Mouse (Mus musculus) heart, adult 2 months (tissue): ENCODE data around the gene Tgfb1. TPM values are rescaled to one million over a fixed set of nuclear protein-coding genes. Genes with fewer than 3 reads are reported as not detected.

Experiments used
- DNase-seq, 2 experiments: peaks; one replicate each; pipeline ENCODE4 v3.0.0; 2021
- H3K27ac ChIP-seq: fragments of 200-600 bp; 2 replicates; pipeline ENCODE4 v1.8.1; 2022
- H3K27me3 ChIP-seq: fragments of 200-500 bp; 2 replicates; pipeline ENCODE4 v1.6.1; 2012; ENCODE audit warnings: mild to moderate bottlenecking, low read length, inconsistent platforms, mixed read lengths; ENCODE audit not compliant: control insufficient read depth, insufficient read depth
- H3K36me3 ChIP-seq: fragments of 200-500 bp; 2 replicates; pipeline ENCODE4 v1.6.1; 2012; ENCODE audit warnings: low read length, inconsistent platforms; ENCODE audit not compliant: control insufficient read depth, insufficient read depth
- H3K4me1 ChIP-seq: fragments of 200-500 bp; 2 replicates; pipeline ENCODE4 v1.6.1; 2011; ENCODE audit warnings: low read length; ENCODE audit not compliant: control insufficient read depth, insufficient read depth
- H3K4me3 ChIP-seq: fragments of 200-600 bp; 2 replicates; pipeline ENCODE4 v1.8.1; 2022
- H3K79me2 ChIP-seq: fragments of 200-500 bp; replicated peaks from 2 replicates; pipeline ENCODE4 v1.6.1; 2012; ENCODE audit warnings: mild to moderate bottlenecking, inconsistent platforms, low read length, moderate library complexity, mixed read lengths; ENCODE audit not compliant: control insufficient read depth, insufficient read depth
- H3K9ac ChIP-seq: fragments of 200-500 bp; 2 replicates; pipeline ENCODE4 v1.6.1; 2012; ENCODE audit warnings: low read depth, mild to moderate bottlenecking, control low read depth, inconsistent platforms, low read length, mixed read lengths
- CTCF ChIP-seq: fragments of 200-600 bp; IDR thresholded peaks from 2 replicates; pipeline ENCODE4 v1.8.1; 2022; ENCODE audit warnings: antibody characterized with exemption, mild to moderate bottlenecking, moderate library complexity
- EP300 ChIP-seq: fragments of 200-500 bp; IDR thresholded peaks from 2 replicates; pipeline ENCODE4 v1.6.1; 2011; ENCODE audit warnings: low read depth, low read length, control low read depth; ENCODE audit not compliant: insufficient read depth
- POLR2A ChIP-seq: fragments of 200-500 bp; IDR thresholded peaks from 2 replicates; pipeline ENCODE4 v1.6.1; 2011; ENCODE audit warnings: mild to moderate bottlenecking, low read depth, low read length, control low read depth; ENCODE audit not compliant: insufficient read depth
- whole genome bisulfite sequencing: fragments of 180-500 bp; shearing (Covaris S2); methylation state at CpG from one replicate; pipeline ENCODE4 v1.1.7; 2018; 5-methylcytosine and 5-hydroxymethylcytosine counted together
- intact Hi-C: fragments of 180-260 bp; cut with DNase I; formaldehyde crosslinking; loops from one replicate; pipeline ENCODE4 v1.15.1; 2025
- polyA plus RNA-seq: library from polyadenylated mRNA; depleted of rRNA; stranded (reverse); fragments of >200 nt; gene quantifications from 2 replicates; pipeline ENCODE4 v1.2.3, GENCODE M21; 2012
- total RNA-seq, 2 experiments: library from RNA; stranded (reverse); gene quantifications; 2 replicates each; pipeline ENCODE4 v1.2.3; 2021

Gene Tgfb1
- total and polyA plus RNA-seq, 3 experiments: 21.5 to 24.7 (median 22.5) TPM

DNA sequence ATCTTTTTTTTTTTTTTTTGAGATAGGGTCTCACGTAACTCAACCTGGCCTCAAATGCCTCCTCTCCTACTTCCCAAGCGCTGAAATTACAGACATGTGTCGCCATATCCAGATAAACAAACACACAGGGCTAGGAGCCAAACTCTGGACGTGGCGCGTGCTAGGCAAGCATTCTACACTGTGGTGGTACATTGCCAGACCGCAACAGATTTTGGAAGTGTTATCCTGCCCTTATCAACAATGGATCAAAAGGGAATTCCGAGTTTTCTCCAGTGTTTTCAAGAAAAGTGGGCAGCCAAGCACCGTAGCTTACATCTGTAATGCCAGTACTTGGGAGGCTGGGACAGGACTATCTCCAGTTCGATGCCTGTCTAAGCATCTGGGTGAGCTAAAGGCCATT is 29.0 kb upstream of the Tgfb1 start:
- H3K79me2 ChIP-seq: no peaks in the 10 kb centered on the region; the same call in none of the 2 replicates
- peak overlapping the region; percentile 99 for H3K27ac ChIP-seq
- H3K36me3 ChIP-seq: peaks cover 2% of the 10 kb centered on the region; the same call in 1 of the 2 replicates
- intact Hi-C loops: loop anchor here (2.0 kb wide), 3 partner anchors 31 to 61 kb away; partner anchors contain the start of genes B3gnt8, Ccdc97 and Dmac2
- H3K4me3 ChIP-seq: peak overlapping the region; percentile 65
- H3K27me3 ChIP-seq: no peaks in the 10 kb centered on the region
- peaks cover 3% of the 10 kb centered on the region for H3K4me1 ChIP-seq
- 16% methylated on average over 10 of the region's 10 CpGs for WGBS
- TF ChIP-seq POLR2A: no peak
- no peak for TF ChIP-seq CTCF
- no peak for TF ChIP-seq EP300
- DNase-seq: no peak
- peak overlapping the region; percentile 72 for H3K9ac ChIP-seq

DNA sequence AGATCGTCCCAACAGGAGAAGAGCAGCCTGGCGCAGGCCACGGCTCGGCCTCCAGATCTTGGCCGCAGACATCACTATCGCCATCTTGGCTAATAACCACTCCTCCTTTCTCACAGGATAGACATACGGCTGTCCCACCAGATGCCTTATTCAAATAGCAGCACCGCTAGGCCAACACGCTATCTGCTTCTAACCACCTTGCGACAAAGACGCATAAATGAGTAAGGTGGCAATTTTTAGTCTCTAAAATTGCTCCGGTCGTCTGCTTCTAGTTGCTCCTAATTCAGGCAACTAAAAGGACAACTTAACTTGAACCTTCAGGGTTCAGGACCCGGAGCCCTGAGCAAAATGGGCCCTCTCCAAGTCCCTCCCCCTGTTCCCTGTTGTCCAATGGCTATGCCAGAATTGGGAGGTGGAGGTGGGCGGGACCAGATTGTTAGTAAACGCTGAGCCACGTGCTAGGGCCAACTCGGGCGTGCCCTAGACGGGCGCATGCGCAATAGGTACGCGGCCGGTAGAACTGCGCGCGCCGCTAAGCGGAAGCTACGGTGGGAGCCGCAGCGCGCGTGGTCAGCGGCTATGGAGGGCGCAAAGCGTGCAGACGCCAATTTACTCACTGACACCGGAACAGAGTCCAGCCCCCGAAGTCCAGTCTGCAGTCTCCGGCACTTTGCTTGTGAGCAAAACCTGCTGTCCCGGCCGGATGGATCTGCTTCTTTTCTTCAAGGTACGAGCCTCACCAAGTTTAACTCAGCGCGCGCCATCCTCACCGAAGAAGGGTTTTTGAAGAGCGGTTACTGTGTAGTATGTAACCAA is 27.9 kb upstream of the Tgfb1 start, which contains the start of the genes Bckdha and Exosc5:
Gene Bckdha, minus strand, starts transcription at position 325 of the 816 bp plus-strand sequence.
Gene Exosc5, plus strand, starts transcription at position 508 of the 816 bp plus-strand sequence.
- WGBS: under 1% methylated on average over 50 of the region's 50 CpGs
- intact Hi-C loops: loop anchor here (2.0 kb wide), 2 partner anchors 32 to 60 kb away; partner anchors contain the start of genes B3gnt8 and Ccdc97

DNA sequence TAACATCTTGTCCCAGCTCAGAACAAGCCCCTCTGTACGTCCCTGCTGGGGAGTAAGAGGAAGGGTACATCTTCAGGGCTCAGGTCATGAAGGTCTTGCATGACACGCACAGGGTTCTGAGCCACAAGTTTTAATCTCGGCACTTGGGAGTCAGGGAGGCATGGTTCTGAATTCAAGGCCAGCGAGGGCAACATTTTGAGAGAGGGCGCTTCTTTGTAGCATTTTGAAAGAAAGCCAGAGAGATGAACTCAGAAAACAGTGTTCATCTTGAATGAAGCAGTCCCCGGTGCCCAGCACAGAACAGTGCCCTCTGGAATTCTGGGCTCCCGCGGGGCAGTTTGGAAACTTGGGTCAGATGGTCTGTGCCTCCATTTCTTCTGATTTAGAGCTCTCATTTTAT is 20.4 kb upstream of the Tgfb1 start:
- DNase-seq: no peak
- WGBS: 92% methylated on average over 8 of the region's 8 CpGs
- Histone ChIP-seq H3K4me3 (no peak overlapping the region), H3K4me1 (no peaks in the 10 kb centered on the region), H3K36me3 (no peaks in the 10 kb centered on the region), H3K27me3 (no peaks in the 10 kb centered on the region), H3K9ac (no peak overlapping the region), H3K27ac (no peak overlapping the region), H3K79me2 (no peaks in the 10 kb centered on the region; the same call in 1 of the 2 replicates)
- intact Hi-C loops: no loop called here
- TF ChIP-seq EP300 (no peak), POLR2A (no peak), CTCF (no peak)

More for the DNA sequence above, 27.9 kb upstream of the Tgfb1 start, which contains the start of the genes Bckdha and Exosc5:
- Histone ChIP-seq H3K27me3 (no peaks in the 10 kb centered on the region), H3K36me3 (peaks cover 2% of the 10 kb centered on the region; the same call in 1 of the 2 replicates), H3K4me1 (peaks cover 3% of the 10 kb centered on the region), H3K79me2 (no peaks in the 10 kb centered on the region; the same call in 1 of the 2 replicates), H3K4me3 (peak within 1 kb of the TSS; percentile 80), H3K9ac (peak within 1 kb of the TSS; percentile 72), H3K27ac (peak within 1 kb of the TSS; percentile 99)
- peak; percentile 89 for TF ChIP-seq EP300
- TF ChIP-seq CTCF: no peak
- TF ChIP-seq POLR2A: peak; percentile 93
- peak; percentile 98 to 99 for DNase-seq

DNA sequence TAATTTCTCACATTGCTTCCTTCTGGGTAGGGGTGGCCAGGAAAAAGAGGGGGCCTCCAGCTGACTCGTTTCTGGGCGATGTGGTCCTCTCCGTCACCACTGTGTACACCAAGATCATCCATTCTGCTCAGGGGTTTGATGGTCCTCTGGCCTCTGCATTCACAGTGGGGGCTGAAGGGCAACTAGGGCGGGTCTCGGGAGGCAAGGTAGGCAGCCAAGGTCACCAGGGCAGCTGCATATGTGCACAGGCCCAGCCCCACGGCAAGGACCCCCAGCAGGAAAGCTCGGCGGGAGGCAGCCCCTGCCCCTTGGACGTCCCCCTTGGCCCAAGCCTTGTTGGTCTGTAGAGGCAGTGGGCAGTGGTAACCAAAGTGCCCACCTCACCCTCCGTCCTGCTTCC is 17.6 kb upstream of the Tgfb1 start:
- Histone ChIP-seq H3K4me1 (no peaks in the 10 kb centered on the region), H3K79me2 (no peaks in the 10 kb centered on the region), H3K9ac (no peak overlapping the region), H3K36me3 (no peaks in the 10 kb centered on the region), H3K27ac (no peak overlapping the region), H3K4me3 (no peak overlapping the region), H3K27me3 (no peaks in the 10 kb centered on the region)
- no peak for DNase-seq
- 89% methylated on average over 10 of the region's 10 CpGs for WGBS
- intact Hi-C loops: no loop called here
- no peak for TF ChIP-seq POLR2A
- TF ChIP-seq EP300: no peak
- no peak for TF ChIP-seq CTCF

DNA sequence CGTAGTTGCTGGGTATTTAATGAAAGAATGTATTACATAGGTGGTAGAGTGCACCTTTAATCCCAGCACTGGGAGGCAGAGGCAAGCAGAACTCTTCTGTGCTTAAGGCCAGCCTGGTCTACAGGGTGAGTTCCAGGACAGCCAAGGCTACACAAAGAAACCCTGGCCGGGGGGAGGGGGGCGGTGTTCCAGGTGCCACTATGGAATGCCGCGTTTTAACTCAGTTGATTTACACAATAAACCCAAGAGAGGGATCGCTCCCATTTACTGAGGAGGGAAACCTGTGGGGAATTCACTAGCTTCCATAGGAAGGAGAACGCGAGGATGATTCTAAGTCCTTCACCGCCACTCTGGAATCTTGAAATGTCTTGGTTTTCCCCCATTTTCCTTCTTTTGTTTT is 17.2 kb upstream of the Tgfb1 start:
- no peaks in the 10 kb centered on the region for H3K79me2 ChIP-seq
- no peak for TF ChIP-seq POLR2A
- TF ChIP-seq CTCF: no peak
- no peak for TF ChIP-seq EP300
- 84% methylated on average over 9 of the region's 9 CpGs for WGBS
- intact Hi-C loops: no loop called here
- no peak overlapping the region for H3K27ac ChIP-seq
- DNase-seq: no peak
- H3K4me1 ChIP-seq: peaks cover 2% of the 10 kb centered on the region; the same call in 1 of the 2 replicates
- H3K9ac ChIP-seq: no peak overlapping the region
- H3K36me3 ChIP-seq: no peaks in the 10 kb centered on the region
- H3K27me3 ChIP-seq: no peaks in the 10 kb centered on the region
- no peak overlapping the region for H3K4me3 ChIP-seq

DNA sequence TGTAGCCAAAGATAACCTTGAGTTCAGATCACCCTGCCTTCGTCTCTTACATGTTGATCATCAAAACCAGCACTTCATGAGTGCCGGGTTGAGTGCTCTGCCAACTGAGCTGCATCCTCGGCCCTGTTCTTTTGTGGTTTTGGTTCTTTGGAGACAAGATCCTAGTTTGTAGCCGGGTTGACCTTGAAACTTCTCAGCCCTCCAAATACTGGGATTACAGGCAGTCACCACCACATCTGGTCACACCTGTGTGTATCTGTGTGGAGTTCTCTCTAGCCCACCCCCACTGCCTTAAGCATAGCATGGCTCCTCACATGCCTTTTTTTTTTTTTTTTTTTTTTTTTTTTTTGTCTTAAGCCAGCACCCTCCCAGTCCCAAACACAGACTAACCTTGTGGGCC is 16.7 kb upstream of the Tgfb1 start:
- WGBS: 87% methylated on average over 4 of the region's 4 CpGs
- no peaks in the 10 kb centered on the region; the same call in 1 of the 2 replicates for H3K27me3 ChIP-seq
- peaks cover 2% of the 10 kb centered on the region; the same call in 1 of the 2 replicates for H3K4me1 ChIP-seq
- no peak overlapping the region for H3K9ac ChIP-seq
- H3K79me2 ChIP-seq: no peaks in the 10 kb centered on the region
- intact Hi-C loops: no loop called here
- no peak overlapping the region for H3K4me3 ChIP-seq
- no peak overlapping the region for H3K27ac ChIP-seq
- DNase-seq: no peak
- H3K36me3 ChIP-seq: no peaks in the 10 kb centered on the region
- TF ChIP-seq POLR2A (no peak), CTCF (no peak), EP300 (no peak)
